Comparison of ENCODE assay signal across 30 mouse cellular contexts in genomic region chr4:138013723-138014479, GRCm38 (mm10). TPM values are rescaled to one million over a fixed set of nuclear protein-coding genes. Genes with fewer than 3 reads are reported as not detected.
DNase-seq lines count a peak whose midpoint lies in the region; ATAC-seq and TF ChIP-seq lines count a peak whose summit lies in the region.
"Had no signal": no experiment of that assay in that cellular context is flagged by ENCODE, and none has a peak within 500 bp of the region (broad histone marks: within the 10 kb centered on the region; RNA-seq: fewer than 3 reads in every experiment).

No protein-coding gene starts in this region.

- no peak overlapping the region for H3K9ac ChIP-seq in kidney, postnatal 0 days (ENCODE audit: low read depth, low read length)
- H3K9ac ChIP-seq: heart, embryonic 13.5 days; hindbrain, embryonic 14.5 days; liver, embryonic 15.5 days; midbrain, embryonic 13.5 days; neural tube, embryonic 15.5 days had no signal

- DNase-seq in kidney, postnatal 0 days (ENCODE audit: low spot score), result peak; percentile 21
- no peak for DNase-seq in kidney, adult 2 months
- DNase-seq in lung, postnatal 36 days, result peak; percentile 41
- no peak for DNase-seq in lung, postnatal 14 days
- DNase-seq in splenic B cell, adult 2 months (ENCODE audit: low read depth, low spot score), result peak; percentile 29
- DNase-seq in forebrain, embryonic 10.5 days (ENCODE audit: extremely low spot score, low spot score), result no peak
- no peak for DNase-seq in spleen, postnatal 36 days (ENCODE audit: low spot score in 2 of 2)
- DNase-seq: adrenal gland, adult 2 months; adrenal gland, postnatal 36 days; cerebellum, adult 2 months; cerebellum, postnatal 14 days; gastrocnemius, postnatal 14 days; heart, postnatal 10 days; kidney, adult 18-20 months; kidney, postnatal 4 days; liver; lung, postnatal 10 days; retina, postnatal 1 day; spleen, adult 18-20 months; thymus, adult 2 months; thymus, postnatal 4 days had no signal

- TF ChIP-seq CTCF in kidney, postnatal 0 days (IDR thresholded peaks at IDR 0.05; ENCODE audit: low read depth), result no peak
- TF ChIP-seq CTCF in kidney, adult 2 months (conservative IDR thresholded peaks at IDR 0.05; ENCODE audit: insufficient read depth, insufficient read length, low read depth, low read length), result no peak

- no peak overlapping the region for H3K4me2 ChIP-seq in kidney, postnatal 0 days (ENCODE audit: low read length)
- H3K4me2 ChIP-seq: heart, embryonic 13.5 days; hindbrain, embryonic 14.5 days; liver, embryonic 15.5 days; midbrain, embryonic 13.5 days; neural tube, embryonic 15.5 days had no signal

- H3K4me3 ChIP-seq in kidney, postnatal 0 days (replicated peaks; ENCODE audit: low read depth, low read length), result no peak overlapping the region
- H3K4me3 ChIP-seq in kidney, adult 2 months (ENCODE audit: insufficient read depth, low read depth, low read length), result no peak overlapping the region
- no peak overlapping the region for H3K4me3 ChIP-seq in forebrain, embryonic 10.5 days
- H3K4me3 ChIP-seq: heart, adult 2 months; heart, embryonic 13.5 days; liver, embryonic 15.5 days; midbrain, embryonic 13.5 days; neural tube, embryonic 15.5 days had no signal

- no peak overlapping the region for H3K27ac ChIP-seq in kidney, postnatal 0 days
- H3K27ac ChIP-seq in kidney, adult 2 months (ENCODE audit: insufficient read depth, low read depth, low read length), result no peak overlapping the region
- no peak overlapping the region for H3K27ac ChIP-seq in forebrain, embryonic 10.5 days
- H3K27ac ChIP-seq: heart, adult 2 months; heart, embryonic 13.5 days; hindbrain, embryonic 14.5 days; liver, embryonic 15.5 days; midbrain, embryonic 13.5 days; neural tube, embryonic 15.5 days had no signal

- H3K4me1 ChIP-seq in kidney, postnatal 0 days (replicated peaks; ENCODE audit: insufficient read depth, low read length), result no peaks in the 10 kb centered on the region; the same call in none of the 2 replicates
- peaks cover 10% of the 10 kb centered on the region for H3K4me1 ChIP-seq in kidney, adult 2 months (ENCODE audit: control insufficient read depth, insufficient read depth, low read length)
- H3K4me1 ChIP-seq in forebrain, embryonic 10.5 days, result peaks cover 5% of the 10 kb centered on the region; the same call in 1 of the 2 replicates

- H3K27me3 ChIP-seq in kidney, postnatal 0 days (ENCODE audit: insufficient read depth, low read length), result no peaks in the 10 kb centered on the region
- no peaks in the 10 kb centered on the region for H3K27me3 ChIP-seq in kidney, adult 2 months (replicated peaks; ENCODE audit: control insufficient read depth, insufficient read depth, low read length)
- no peaks in the 10 kb centered on the region for H3K27me3 ChIP-seq in splenic B cell, adult 2 months (ENCODE audit: control insufficient read depth, insufficient read depth, low read length, poor library complexity, severe bottlenecking)
- H3K27me3 ChIP-seq in forebrain, embryonic 10.5 days (ENCODE audit: poor library complexity, severe bottlenecking), result no peaks in the 10 kb centered on the region
- H3K27me3 ChIP-seq: heart, embryonic 13.5 days; liver, embryonic 15.5 days; midbrain, embryonic 13.5 days; neural tube, embryonic 15.5 days had no signal

- TF ChIP-seq POLR2A in kidney, adult 2 months (IDR thresholded peaks at IDR 0.05; ENCODE audit: low read depth, low read length), result no peak

- 89% methylated on average over 15 of the region's 15 CpGs for WGBS in kidney, postnatal 0 days
- 78% methylated on average over 15 of the region's 15 CpGs for WGBS in kidney, adult 2 months
- WGBS in forebrain, embryonic 10.5 days, result 96% methylated on average over 15 of the region's 15 CpGs

- H3K9me3 ChIP-seq in kidney, postnatal 0 days (replicated peaks; ENCODE audit: low read length), result no peaks in the 10 kb centered on the region
- no peaks in the 10 kb centered on the region for H3K9me3 ChIP-seq in forebrain, embryonic 10.5 days
- H3K9me3 ChIP-seq: G1E; heart, embryonic 13.5 days; liver, embryonic 15.5 days; midbrain, embryonic 13.5 days; neural tube, embryonic 15.5 days had no signal

- H3K36me3 ChIP-seq in kidney, postnatal 0 days (ENCODE audit: insufficient read depth, low read length), result peaks cover 26% of the 10 kb centered on the region; the same call in 1 of the 2 replicates
- H3K36me3 ChIP-seq in kidney, adult 2 months (ENCODE audit: control insufficient read depth, insufficient read depth, low read length), result no peaks in the 10 kb centered on the region; the same call in 1 of the 2 replicates
- H3K36me3 ChIP-seq in splenic B cell, adult 2 months (ENCODE audit: control insufficient read depth, insufficient read depth, low read length, poor library complexity, severe bottlenecking), result peaks cover 4% of the 10 kb centered on the region; the same call in 1 of the 2 replicates
- H3K36me3 ChIP-seq in forebrain, embryonic 10.5 days (replicated peaks), result peaks cover 97% of the 10 kb centered on the region

- ATAC-seq in kidney, postnatal 0 days (replicated peaks; ENCODE audit: low FRiP score, low read depth), result no peak
- peak; percentile 95 for ATAC-seq in granulocyte monocyte progenitor cell, adult 5-6 weeks (replicated peaks; ENCODE audit: poor library complexity, severe bottlenecking)
- ATAC-seq: forebrain, embryonic 14.5 days; midbrain, embryonic 13.5 days had no signal

RNA-seq across cellular contexts. Expression of gene Eif4g3, which starts 21.1 kb away (rescaled TPM):
- polyA plus RNA-seq in kidney, postnatal 0 days (2015; fragmentation: Nextera tagmentation; extraction: Ambion mirVana), result 26.6 and 28.6 TPM in 2 replicates
- polyA plus RNA-seq in kidney, adult 2 months (2012; rRNA removed), result 53.5 and 54.0 TPM in 2 replicates
- 67.7 and 72.3 TPM in 2 replicates for total RNA-seq in granulocyte monocyte progenitor cell, adult 5-6 weeks (2014; fragmentation: Nextera tagmentation)
- total RNA-seq in granulocyte monocyte progenitor cell, adult 5-6 weeks (2017), result 29.3 and 39.1 TPM in 2 replicates
- polyA plus RNA-seq in forebrain, embryonic 10.5 days (2016; fragmentation: Nextera tagmentation; extraction: Ambion mirVana), result 36.5 and 37.2 TPM in 2 replicates

Comparison
In these comparisons a context has a peak if more than half of its experiments do, and no peak if none do; other contexts are left out.
1. DNase-seq: peak in kidney, postnatal 0 days (single experiment), lung, postnatal 36 days (single experiment) and splenic B cell, adult 2 months (single experiment); none in kidney, adult 2 months (single experiment), lung, postnatal 14 days (single experiment), forebrain, embryonic 10.5 days (single experiment) and spleen, postnatal 36 days (0 of 2).